Mouse (Mus musculus): Measurements from ENCODE around the gene Kif11.

GRCm38 (mm10) chr19:37360044-37360443 lies 16.2 kb upstream of the Kif11 start:
- no peak for TF ChIP-seq CTCF (IDR thresholded peaks at IDR 0.05)
- TF ChIP-seq EP300 (IDR thresholded peaks at IDR 0.05; ENCODE audit: insufficient read depth, low read depth, low read length), result no peak
